Mouse (Mus musculus) heart, embryonic 15.5 days (tissue): ENCODE data around the gene Saa4. TPM values are rescaled to one million over a fixed set of nuclear protein-coding genes. Genes with fewer than 3 reads are reported as not detected.

Experiments
- polyA plus RNA-seq: library from polyadenylated mRNA; unstranded; fragments of >200 nt; fragmentation: Nextera tagmentation; extraction: Ambion mirVana; gene quantifications from 2 replicates; pipeline ENCODE4 v1.2.1, GENCODE M21; 2015

Gene Saa4
- polyA plus RNA-seq, 1 experiment from 2014 or later, result not detected

Other genes starting within 250 kb of the Saa4 start
- gene Sergef, start 92.8 kb downstream of the Saa4 start, polyA plus RNA-seq, result 9.3 and 10.3 TPM in 2 replicates
- 0.23 and 0.76 TPM in 2 replicates for gene Tph1, start 60.1 kb downstream of the Saa4 start, polyA plus RNA-seq
- gene Saal1, start 21.9 kb downstream of the Saa4 start, polyA plus RNA-seq, result 12.6 and 14.3 TPM in 2 replicates
- gene Saa3, start 16.9 kb downstream of the Saa4 start, polyA plus RNA-seq, result 0.50 and 0.65 TPM in 2 replicates
- gene Saa1, start 10.4 kb upstream of the Saa4 start, polyA plus RNA-seq, result not detected in 2 replicates
- gene Saa2, start 19.2 kb upstream of the Saa4 start, polyA plus RNA-seq, result not detected in 2 replicates
- gene Hps5, start 63.5 kb upstream of the Saa4 start, polyA plus RNA-seq, result 9.5 and 13.6 TPM in 2 replicates
- 28.3 and 28.8 TPM in 2 replicates for gene Gtf2h1, start 63.5 kb upstream of the Saa4 start, polyA plus RNA-seq
- gene Ldha, start 108.9 kb upstream of the Saa4 start, polyA plus RNA-seq, result 2,657 and 2,686 TPM in 2 replicates
- not detected in 2 replicates for gene Ldhc, start 128.6 kb upstream of the Saa4 start, polyA plus RNA-seq
- gene Tsg101, start 187.4 kb upstream of the Saa4 start, polyA plus RNA-seq, result 151 and 155 TPM in 2 replicates
- gene Uevld, start 225.9 kb upstream of the Saa4 start, polyA plus RNA-seq, result 7.8 and 8.9 TPM in 2 replicates